Mouse (Mus musculus): Measurements from ENCODE around the gene Irf9.

The Irf9 gene

GRCm38 (mm10) chr14:55616844-55617243 lies 13.5 kb downstream of the Irf9 start:
- no peak for DNase-seq

- DNase-seq = no peak
Measured at GRCm38 (mm10) chr14:55617822-55618221, 14.5 kb downstream of the Irf9 start, which contains the start of gene Rec8. Rec8 (plus strand) TSS chr14:55618037.

- DNase-seq = no peak
Measured at GRCm38 (mm10) chr14:55618486-55619195, 15.3 kb downstream of the Irf9 start.

GRCm38 (mm10) chr14:55628077-55628827 lies 24.9 kb downstream of the Irf9 start:
- DNase-seq = no peak

- DNase-seq = peak; percentile 87
Measured at GRCm38 (mm10) chr14:55629312-55629711, 25.9 kb downstream of the Irf9 start.

GRCm38 (mm10) chr14:55634874-55635522 lies 31.6 kb downstream of the Irf9 start:
- DNase-seq = no peak

GRCm38 (mm10) chr14:55635523-55636007 lies 32.2 kb downstream of the Irf9 start, which contains the start of gene Ipo4:
Ipo4 (minus strand) TSS chr14:55635957.
- peak; percentile 91 for DNase-seq

GRCm38 (mm10) chr14:55637795-55638194 lies 34.4 kb downstream of the Irf9 start, which contains the start of gene Gm49378:
Gm49378 (minus strand) TSS chr14:55637895.
- DNase-seq = no peak

- no peak for DNase-seq
Measured at GRCm38 (mm10) chr14:55640816-55641215, 37.4 kb downstream of the Irf9 start.

- DNase-seq = no peak
Measured at GRCm38 (mm10) chr14:55641291-55641690, 37.9 kb downstream of the Irf9 start.

GRCm38 (mm10) chr14:55642679-55643059 lies 39.3 kb downstream of the Irf9 start:
- DNase-seq = no peak

- peak; percentile 83 for DNase-seq
Measured at GRCm38 (mm10) chr14:55643060-55643907, 39.9 kb downstream of the Irf9 start, which contains the start of gene Tm9sf1. Tm9sf1 (minus strand) TSS chr14:55643806.

- DNase-seq = peak; percentile 30
Measured at GRCm38 (mm10) chr14:55644261-55644888, 41.0 kb downstream of the Irf9 start.

GRCm38 (mm10) chr14:55649884-55650283 lies 46.5 kb downstream of the Irf9 start, which contains the start of gene Tssk4:
Tssk4 (plus strand) TSS chr14:55650184.
- no peak for DNase-seq

- DNase-seq = peak; percentile 66
Measured at GRCm38 (mm10) chr14:55651528-55651927, 48.2 kb downstream of the Irf9 start.

GRCm38 (mm10) chr14:55656935-55657334 lies 53.6 kb downstream of the Irf9 start:
- no peak for DNase-seq

GRCm38 (mm10) chr14:55658011-55658410 lies 54.6 kb downstream of the Irf9 start:
- DNase-seq = no peak

Data from thymus, postnatal 14 days (tissue).